ENCODE assay signal across 24 mouse cellular contexts in genomic region chr9:37918018-37918417, GRCm38 (mm10). TPM values are rescaled to one million over a fixed set of nuclear protein-coding genes. Genes with fewer than 3 reads are reported as not detected.
"Had no signal": no experiment of that assay in that cellular context is flagged by ENCODE, and none has a peak within 500 bp of the region (broad histone marks: within the 10 kb centered on the region; RNA-seq: fewer than 3 reads in every experiment).

No protein-coding gene starts in this region.

- H3K4me2 ChIP-seq: neural tube, embryonic 13.5 days; neural tube, embryonic 15.5 days; stomach, embryonic 15.5 days had no signal

- DNase-seq: retina, postnatal 1 day; right cerebral cortex, adult 18-20 months; right cerebral cortex, postnatal 14 days; right cerebral cortex, postnatal 25 days; right cerebral cortex, postnatal 4 days; spleen, adult 18-20 months; thymus, adult 18-20 months; thymus, adult 2 months; thymus, postnatal 14 days; thymus, postnatal 25 days; thymus, postnatal 36 days; thymus, postnatal 4 days had no signal

- H3K36me3 ChIP-seq: neural tube, embryonic 13.5 days; neural tube, embryonic 15.5 days; stomach, embryonic 15.5 days had no signal

- H3K9ac ChIP-seq: neural tube, embryonic 13.5 days; neural tube, embryonic 15.5 days; stomach, embryonic 15.5 days had no signal

- H3K27me3 ChIP-seq: neural tube, embryonic 13.5 days; neural tube, embryonic 15.5 days; stomach, embryonic 15.5 days had no signal

- H3K9me3 ChIP-seq: neural tube, embryonic 13.5 days; neural tube, embryonic 15.5 days; stomach, embryonic 15.5 days had no signal

- H3K4me1 ChIP-seq: neural tube, embryonic 13.5 days; neural tube, embryonic 15.5 days; stomach, embryonic 15.5 days had no signal

- H3K4me3 ChIP-seq: neural tube, embryonic 13.5 days; neural tube, embryonic 15.5 days; stomach, embryonic 15.5 days had no signal

- H3K27ac ChIP-seq: neural tube, embryonic 13.5 days; neural tube, embryonic 15.5 days; stomach, embryonic 15.5 days; stomach, postnatal 0 days had no signal

RNA-seq across cellular contexts. Expression of gene Olfr878, which starts 0.4 kb away (rescaled TPM):
- polyA plus RNA-seq: neural tube, embryonic 13.5 days; neural tube, embryonic 14.5 days; neural tube, embryonic 15.5 days; small intestine, adult 2 months; spleen, adult 2 months; stomach, embryonic 14.5 days; stomach, embryonic 15.5 days; stomach, embryonic 16.5 days; stomach, postnatal 0 days; testis, adult 2 months; thymus, adult 2 months; thymus, postnatal 0 days; urinary bladder, adult 2 months had no signal

RNA-seq across cellular contexts. Expression of gene Olfr145, which starts 21.5 kb away (rescaled TPM):
- polyA plus RNA-seq: neural tube, embryonic 13.5 days; neural tube, embryonic 14.5 days; neural tube, embryonic 15.5 days; small intestine, adult 2 months; spleen, adult 2 months; stomach, embryonic 14.5 days; stomach, embryonic 15.5 days; stomach, embryonic 16.5 days; stomach, postnatal 0 days; testis, adult 2 months; thymus, adult 2 months; thymus, postnatal 0 days; urinary bladder, adult 2 months had no signal
